Mouse (Mus musculus) brain, embryonic 14.5 days (tissue): Measurements from ENCODE around the gene Aqp11. TPM values are rescaled to one million over a fixed set of nuclear protein-coding genes. Genes with fewer than 3 reads are reported as not detected.

Experiments used
- DNase-seq: peaks from one replicate; pipeline ENCODE4 v3.0.0-alpha.2; 2011; ENCODE audit warnings: low read depth
- CTCF ChIP-seq: fragments of 200-500 bp; IDR thresholded peaks from 2 replicates; pipeline ENCODE4 v1.5.1; 2012; ENCODE audit warnings: inconsistent platforms, mild to moderate bottlenecking, moderate library complexity, borderline replicate concordance; ENCODE audit not compliant: insufficient read depth, insufficient read length; ENCODE audit errors: extremely low read depth
- POLR2A ChIP-seq: fragments of 200-500 bp; IDR thresholded peaks from 2 replicates; pipeline ENCODE4 v1.6.1; 2012; ENCODE audit warnings: mild to moderate bottlenecking, inconsistent platforms, borderline replicate concordance; ENCODE audit not compliant: poor library complexity, insufficient read depth, insufficient read length, severe bottlenecking; ENCODE audit errors: extremely low read depth
- polyA plus RNA-seq: library from polyadenylated mRNA; depleted of rRNA; stranded (reverse); fragments of >200 nt; gene quantifications from 2 replicates; pipeline ENCODE4 v1.2.3, GENCODE M21; 2012

Gene Aqp11
- polyA plus RNA-seq, 1 experiment, result 10.2 TPM

DNA sequence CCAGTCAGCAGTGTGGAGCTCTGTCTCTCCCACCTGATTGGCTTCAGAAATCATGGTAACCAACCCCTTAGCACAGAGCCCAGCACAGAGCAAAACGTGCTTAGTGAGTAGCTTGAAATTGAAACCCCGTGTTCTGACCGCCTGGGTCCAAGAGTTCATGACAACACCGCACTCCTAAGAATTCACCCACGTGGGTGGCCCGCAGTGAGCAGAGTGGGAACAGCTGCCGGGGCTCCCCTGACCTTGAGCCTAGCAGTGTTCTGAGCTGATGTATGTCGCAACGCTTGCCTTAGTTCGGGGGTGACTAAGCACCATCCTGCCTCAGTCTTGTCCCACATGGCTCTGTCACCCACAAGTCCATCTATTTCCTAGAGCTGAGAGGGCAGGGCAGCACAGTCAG is 2.9 kb upstream of the Aqp11 start:
- no peak for TF ChIP-seq CTCF
- TF ChIP-seq POLR2A, result no peak
- DNase-seq, result no peak

DNA sequence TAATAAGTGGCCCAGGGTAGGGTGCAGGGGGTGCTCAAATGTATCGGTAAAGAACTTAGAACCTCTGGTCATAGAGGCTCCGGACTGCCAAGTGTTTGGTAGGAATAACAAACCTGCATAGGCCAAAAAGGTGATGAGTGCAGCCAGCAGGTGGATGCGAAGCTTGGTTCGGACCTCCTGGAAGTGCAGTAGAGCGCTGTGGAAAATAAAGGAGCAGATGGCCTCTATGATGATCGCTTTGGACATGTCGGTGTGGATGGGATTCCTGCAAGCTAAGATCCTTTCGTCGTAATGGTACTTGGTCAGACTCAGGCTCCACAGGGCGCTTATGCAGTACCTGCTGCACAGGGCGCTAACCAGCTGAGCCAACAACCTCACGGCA is 842 bp downstream of the Aqp11 start:
- TF ChIP-seq POLR2A (no peak), CTCF (no peak)
- DNase-seq, result no peak

DNA sequence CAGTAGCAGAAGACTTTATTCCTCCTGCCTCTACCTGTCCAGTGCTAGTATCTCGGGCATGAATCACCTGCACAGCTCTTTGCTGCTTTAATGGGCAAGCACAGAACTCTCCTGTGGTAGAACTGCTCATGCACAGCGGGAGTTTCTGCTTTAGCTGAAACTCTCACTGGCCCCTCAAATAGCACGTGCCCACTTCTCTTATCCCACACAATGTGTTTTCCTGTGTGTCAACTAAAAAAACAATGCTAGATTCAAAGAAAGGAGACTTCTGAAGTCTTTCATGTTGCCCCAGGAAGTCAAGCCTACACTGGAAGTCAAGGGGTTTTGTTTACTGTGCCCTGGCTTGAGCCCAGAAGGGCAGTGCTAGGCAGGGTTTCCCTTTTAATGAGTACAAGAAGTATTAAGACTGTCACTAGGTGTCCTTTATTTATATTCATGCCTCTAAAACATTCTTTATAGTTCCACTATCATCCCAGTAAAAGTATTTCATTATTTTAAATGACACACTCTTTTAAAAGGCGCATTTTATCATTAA is 2.1 kb downstream of the Aqp11 start:
- TF ChIP-seq POLR2A (no peak), CTCF (no peak)
- no peak for DNase-seq

DNA sequence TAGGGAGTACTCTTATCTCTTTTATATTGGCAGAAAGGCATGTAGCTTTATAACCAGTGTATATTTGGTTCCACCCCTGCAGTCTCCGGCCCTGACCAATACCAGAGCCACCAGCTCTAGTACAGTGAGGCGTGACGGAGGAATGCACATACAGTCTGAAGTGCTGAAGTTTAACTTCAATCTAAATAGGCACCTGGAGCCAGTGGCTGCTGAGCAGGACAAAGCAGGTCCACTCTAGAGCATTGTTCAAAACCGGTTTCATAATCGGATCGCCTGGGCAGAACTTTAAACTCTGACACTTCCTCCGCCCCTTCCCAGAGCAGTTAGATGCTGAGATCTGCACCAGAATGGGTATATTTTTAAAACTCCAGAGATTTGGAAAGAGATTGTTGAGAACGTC is 3.1 kb downstream of the Aqp11 start:
- DNase-seq, result no peak
- TF ChIP-seq CTCF (no peak), POLR2A (no peak)

DNA sequence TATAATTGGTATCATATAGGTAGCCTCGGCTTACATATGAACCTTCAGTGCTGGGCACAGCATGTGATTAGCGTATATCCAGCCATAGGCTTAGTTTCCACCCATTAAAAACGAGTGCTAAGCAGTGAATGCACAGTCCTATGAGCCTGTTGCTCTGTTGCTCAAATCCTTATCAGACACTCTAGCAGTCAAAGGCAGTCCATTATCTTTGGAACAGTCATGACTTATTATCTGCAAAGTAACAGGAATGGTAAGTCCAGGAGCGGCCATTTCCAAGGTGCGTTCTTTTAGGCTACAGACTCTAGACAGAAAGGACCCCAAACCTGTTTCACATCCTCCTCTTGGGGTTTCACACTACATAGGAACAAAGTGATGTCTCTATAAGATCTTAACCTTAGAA is 4.5 kb downstream of the Aqp11 start:
- DNase-seq, result no peak
- TF ChIP-seq CTCF (no peak), POLR2A (no peak)

DNA sequence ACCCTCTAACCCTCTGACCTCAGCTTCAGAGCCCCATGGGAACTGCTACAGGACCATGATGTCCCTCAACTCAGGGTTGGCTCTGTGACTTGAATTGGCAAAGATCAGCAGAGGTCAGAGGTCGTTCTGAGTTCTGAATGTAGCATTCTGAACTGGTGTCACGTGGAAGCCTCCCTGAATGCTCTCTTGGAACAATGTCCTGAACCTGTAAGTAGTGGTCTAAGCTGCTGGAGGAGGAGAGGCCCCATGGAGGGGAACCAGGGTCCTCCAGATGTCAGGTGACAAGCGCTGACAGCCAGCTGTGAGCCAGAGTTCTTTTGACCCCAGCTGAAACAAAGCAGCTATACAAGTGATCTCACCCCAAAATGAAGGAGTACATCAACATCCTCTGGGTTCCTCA is 7.7 kb downstream of the Aqp11 start:
- DNase-seq, result no peak
- TF ChIP-seq CTCF (no peak), POLR2A (no peak)

DNA sequence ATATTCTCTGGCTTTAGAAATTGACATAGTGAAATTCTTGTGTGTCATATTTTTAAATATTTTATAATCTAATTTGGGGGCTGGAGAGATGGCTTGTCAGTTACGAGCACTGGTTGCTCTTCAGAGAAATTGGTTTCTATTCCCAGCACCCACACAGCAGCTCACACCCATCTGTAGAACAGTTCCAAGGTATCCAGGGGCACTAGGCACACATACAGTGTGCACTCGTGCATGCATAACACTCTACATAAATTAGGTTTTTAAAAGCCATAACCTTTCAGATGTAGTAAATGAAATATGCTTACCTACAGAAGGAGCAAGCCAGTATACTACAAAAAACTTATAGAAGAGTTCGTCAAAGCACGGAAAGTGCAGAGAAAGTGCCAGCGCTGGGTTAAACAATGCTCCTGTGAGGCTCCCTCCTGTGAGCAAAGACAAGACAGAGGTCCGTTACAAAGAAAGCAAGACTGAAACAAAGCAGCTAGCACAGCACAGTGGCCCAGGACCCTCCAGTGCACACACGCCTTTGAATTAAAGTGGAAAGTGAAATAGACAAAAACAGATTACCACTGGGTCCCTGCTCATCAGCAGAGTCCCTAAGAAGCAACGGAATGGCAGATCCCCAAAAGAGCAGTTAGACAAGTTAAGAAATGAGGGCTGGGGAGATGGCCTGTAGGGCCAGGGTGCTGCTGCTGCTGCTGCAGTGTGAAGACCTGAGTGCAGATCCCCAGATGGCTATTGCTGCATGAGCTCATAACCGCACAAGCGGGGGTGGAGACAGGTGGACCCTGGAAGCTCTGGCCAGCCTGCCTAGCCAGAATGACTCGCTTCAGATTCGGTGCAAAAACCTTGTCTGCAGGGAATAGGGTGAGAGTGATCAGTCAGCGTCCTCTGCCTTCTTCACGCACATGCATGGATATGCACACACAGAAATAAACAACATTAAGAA is 9.1 kb downstream of the Aqp11 start:
- no peak for TF ChIP-seq CTCF
- no peak for TF ChIP-seq POLR2A
- DNase-seq, result no peak

DNA sequence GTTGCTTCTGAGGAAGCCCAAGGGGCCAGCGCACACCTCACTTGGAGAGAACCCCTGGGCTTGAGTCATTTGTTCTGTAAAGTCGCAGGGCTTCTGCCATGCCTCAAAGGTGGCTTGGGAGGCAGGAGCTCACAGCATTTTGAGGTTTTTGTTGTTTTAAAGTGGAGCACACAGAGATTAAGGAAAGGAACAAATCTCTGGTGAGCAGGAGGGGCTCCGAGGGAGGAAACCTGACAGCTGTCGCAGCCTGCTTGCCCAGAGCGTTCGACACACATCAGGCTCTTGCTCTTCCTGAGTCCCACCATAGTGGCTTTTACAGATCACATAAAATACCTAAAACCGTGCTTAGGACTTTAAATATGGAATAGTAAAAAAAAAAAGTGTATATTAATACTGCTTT is 11.3 kb downstream of the Aqp11 start:
- TF ChIP-seq CTCF (no peak), POLR2A (no peak)

DNA sequence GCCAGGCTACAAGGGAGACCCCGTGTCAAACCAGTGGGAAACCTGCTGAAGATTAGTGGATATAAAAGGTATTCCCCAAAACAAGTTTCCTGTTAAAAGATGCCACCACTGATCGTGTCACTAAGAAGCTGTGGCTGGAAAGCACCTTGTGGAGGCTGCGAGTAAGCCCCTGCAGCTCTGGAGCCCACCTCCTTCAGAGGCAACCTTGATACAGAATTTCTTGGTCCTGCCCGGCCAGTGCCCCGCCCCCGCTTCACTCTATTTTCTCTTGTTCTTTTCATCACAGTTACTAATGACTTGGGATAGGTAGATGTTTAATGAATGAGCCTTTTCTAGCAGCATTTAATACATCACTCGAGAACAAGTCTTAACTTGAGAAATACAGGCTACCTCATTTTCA is 12.0 kb downstream of the Aqp11 start:
- DNase-seq, result no peak

More for the DNA sequence above, 11.3 kb downstream of the Aqp11 start:
- no peak for DNase-seq

DNA sequence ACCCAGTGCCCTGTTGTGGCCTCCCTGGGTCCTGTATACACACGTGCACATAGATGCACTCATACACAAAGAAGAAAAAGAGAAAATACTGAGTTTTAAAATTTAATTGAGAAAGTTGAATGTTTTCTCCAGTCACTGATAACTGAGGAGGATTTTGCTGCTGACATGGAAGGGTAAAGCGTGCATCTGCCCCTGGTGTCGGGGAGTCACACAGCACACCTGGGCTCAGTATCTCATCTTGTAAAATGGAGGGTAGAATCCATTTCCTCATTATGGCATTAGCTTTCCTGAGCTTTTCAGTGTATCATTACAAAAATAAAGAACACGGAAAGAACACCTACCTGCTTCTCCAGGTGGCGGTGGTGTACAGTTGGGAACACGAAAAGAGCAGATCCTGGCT is 12.7 kb downstream of the Aqp11 start:
- TF ChIP-seq CTCF (no peak), POLR2A (no peak)
- no peak for DNase-seq

More for the DNA sequence above, 12.0 kb downstream of the Aqp11 start:
- TF ChIP-seq CTCF (no peak), POLR2A (no peak)

DNA sequence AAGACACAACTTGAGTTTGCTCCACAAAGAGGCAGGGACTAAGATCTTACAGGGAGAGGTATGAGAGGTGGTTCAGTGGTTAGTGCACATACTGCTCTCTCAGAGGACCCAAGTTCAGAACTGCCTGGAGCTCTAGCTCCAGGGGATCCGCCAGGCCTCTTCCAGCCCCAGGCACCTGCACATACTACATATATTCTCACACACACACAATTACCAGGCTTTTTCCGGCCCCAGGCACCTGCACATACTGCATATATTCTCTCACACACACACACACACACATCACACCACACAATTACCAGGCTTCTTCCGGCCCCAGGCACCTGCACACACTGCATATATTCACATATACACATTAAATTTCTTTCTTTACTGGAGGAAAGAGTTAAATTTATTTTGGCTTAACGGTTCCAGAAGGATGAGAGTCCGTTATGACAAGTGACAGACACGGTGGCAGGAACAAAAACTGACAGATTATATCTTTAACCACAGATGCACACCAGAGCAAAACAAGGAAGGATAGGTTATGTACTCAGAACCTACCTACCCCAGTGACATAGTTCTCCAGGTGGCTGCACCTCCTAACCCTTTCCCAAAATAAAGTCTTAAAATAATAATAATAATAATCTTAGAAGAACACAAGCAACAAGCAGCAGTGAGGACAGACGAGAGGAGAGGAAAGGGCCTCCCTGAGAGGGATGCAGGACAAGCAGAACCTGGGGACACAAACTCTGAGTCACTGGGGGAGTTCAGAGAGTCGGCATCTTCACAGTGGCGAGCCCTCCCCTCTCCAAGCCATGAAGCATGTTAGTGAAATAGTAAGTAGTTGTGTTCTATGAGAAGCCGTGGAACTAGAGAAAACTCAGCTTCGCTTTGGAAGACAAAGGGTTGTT is 14.2 kb downstream of the Aqp11 start:
- DNase-seq, result no peak
- TF ChIP-seq POLR2A (no peak), CTCF (no peak)
